Mouse (Mus musculus): ENCODE measurements around the gene Prcd.

Gene Prcd

GRCm38 (mm10) chr11:116687897-116688296 lies 34.6 kb downstream of the Prcd start:
- DNase-seq (ENCODE audit: low read depth, low spot score): peak; percentile 78

GRCm38 (mm10) chr11:116689622-116690021 lies 36.3 kb downstream of the Prcd start:
- no peak for DNase-seq (ENCODE audit: low read depth, low spot score)

- no peak for DNase-seq (ENCODE audit: low read depth, low spot score)
These were observed 37.6 kb downstream of the Prcd start for GRCm38 (mm10) chr11:116690701-116691575.

- DNase-seq (ENCODE audit: low read depth, low spot score): no peak
These were observed 40.5 kb downstream of the Prcd start for GRCm38 (mm10) chr11:116693899-116694249.

- DNase-seq (ENCODE audit: low read depth, low spot score): peak; percentile 48
These were observed 41.2 kb downstream of the Prcd start for GRCm38 (mm10) chr11:116694250-116695193.

- DNase-seq (ENCODE audit: low read depth, low spot score): peak; percentile 67
These were observed 42.0 kb downstream of the Prcd start for GRCm38 (mm10) chr11:116695194-116695880.

- no peak for DNase-seq (ENCODE audit: low read depth, low spot score)
These were observed 43.1 kb downstream of the Prcd start for GRCm38 (mm10) chr11:116696426-116696825.

- DNase-seq (ENCODE audit: low read depth, low spot score): peak; percentile 87
These were observed 44.2 kb downstream of the Prcd start for GRCm38 (mm10) chr11:116697521-116697920.

- DNase-seq (ENCODE audit: low read depth, low spot score): peak; percentile 79
These were observed 48.1 kb downstream of the Prcd start for GRCm38 (mm10) chr11:116701377-116701841.

- DNase-seq (ENCODE audit: low read depth, low spot score): peak; percentile 84
These were observed 51.2 kb downstream of the Prcd start for GRCm38 (mm10) chr11:116704336-116705035.

- peak; percentile 98 for DNase-seq (ENCODE audit: low read depth, low spot score)
These were observed 51.9 kb downstream of the Prcd start for GRCm38 (mm10) chr11:116705204-116705608.

- DNase-seq (ENCODE audit: low read depth, low spot score): no peak
These were observed 53.0 kb downstream of the Prcd start for GRCm38 (mm10) chr11:116706363-116706762.

- DNase-seq (ENCODE audit: low read depth, low spot score): no peak
These were observed 56.8 kb downstream of the Prcd start for GRCm38 (mm10) chr11:116710171-116710570.

GRCm38 (mm10) chr11:116710793-116711192 lies 57.5 kb downstream of the Prcd start:
- peak; percentile 60 for DNase-seq (ENCODE audit: low read depth, low spot score)

- no peak for DNase-seq (ENCODE audit: low read depth, low spot score)
These were observed 60.7 kb downstream of the Prcd start for GRCm38 (mm10) chr11:116714052-116714451.

Measured in ZHBTc4 (cell line).